Mouse (Mus musculus): Measurements from ENCODE around the gene Ly6g6c. TPM values are rescaled to one million over a fixed set of nuclear protein-coding genes. Genes with fewer than 3 reads are reported as not detected.

Gene Ly6g6c
- total RNA-seq, 2 experiments from 2014 or later = not detected

DNA sequence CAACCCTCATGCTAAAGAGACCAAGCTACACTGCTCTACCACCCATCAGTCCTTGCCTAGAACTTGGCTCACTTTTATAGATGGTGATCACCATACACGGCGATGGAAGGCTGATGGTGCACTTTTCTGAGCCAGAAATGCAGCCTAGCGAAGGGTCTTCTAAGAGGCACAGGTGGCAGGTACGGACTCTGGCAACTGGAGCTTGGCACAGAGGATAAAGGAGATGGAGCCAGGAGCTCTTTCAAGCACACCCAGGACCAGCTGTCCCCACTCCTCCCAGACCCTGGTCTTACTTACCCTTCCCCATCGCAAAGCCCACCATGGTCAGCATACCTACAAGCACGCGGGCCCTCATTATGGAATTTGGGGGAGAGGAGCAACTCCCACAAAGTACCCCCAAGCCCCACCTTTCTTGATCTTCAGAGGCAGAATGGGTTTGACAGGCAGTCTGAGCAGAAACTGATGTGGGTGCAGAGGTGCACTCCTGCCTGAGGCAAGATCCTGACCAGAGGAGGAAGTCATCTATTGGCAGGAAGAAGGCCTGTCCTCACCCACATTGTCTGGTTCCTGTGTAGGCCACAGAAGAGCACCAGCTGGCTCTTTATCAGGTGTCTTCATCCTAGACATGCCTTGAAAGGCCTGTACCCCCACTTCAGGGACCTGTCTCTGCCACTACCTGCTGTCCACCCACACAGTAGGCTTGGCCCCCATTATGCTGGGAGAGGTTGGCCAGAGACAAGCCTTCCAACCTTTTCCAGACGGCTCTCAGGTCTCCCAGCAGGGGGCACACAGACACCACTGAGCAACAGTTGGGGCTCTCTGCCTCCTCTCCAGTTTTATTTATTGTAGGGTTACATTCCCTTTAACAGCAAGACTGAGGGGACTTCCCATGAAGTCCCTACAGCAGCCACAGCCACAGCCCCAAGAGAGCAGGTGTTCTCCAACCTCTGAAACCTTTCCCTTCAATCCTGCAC is 50.1 kb downstream of the Ly6g6c start, which contains the start of gene Ly6g5b:
Ly6g5b (minus strand) TSS at position 383 of the 974 bp plus-strand sequence.
- DNase-seq = no peak

Other genes with a start within 250 kb of the Ly6g6c start
- gene Stk19, start 228.4 kb upstream of the Ly6g6c start, total RNA-seq (2021) = 1 to 10 TPM; 8.5 to 9.5 TPM
- gene Dxo, start 228.4 kb upstream of the Ly6g6c start, total RNA-seq (2021) = 10 to 100 TPM in 1 of 2 experiments, 1 to 10 TPM in 1; 9.8 to 13.3 TPM
- gene Skiv2l, start 215.2 kb upstream of the Ly6g6c start, total RNA-seq (2021) = 10 to 100 TPM; 20.5 to 21.0 TPM
- gene Nelfe, start 215.0 kb upstream of the Ly6g6c start, total RNA-seq (2021) = 10 to 100 TPM; 14.4 to 15.2 TPM
- gene Cfb, start 202.9 kb upstream of the Ly6g6c start, total RNA-seq (2021) = 10 to 100 TPM in 1 of 2 experiments, 1 to 10 TPM in 1; 3.3 to 13.7 TPM
- gene Zbtb12, start 185.9 kb upstream of the Ly6g6c start, total RNA-seq (2021) = 1 to 10 TPM; 7.4 to 7.7 TPM
- gene Gm20547, start 183.3 kb upstream of the Ly6g6c start, total RNA-seq (2021) = not detected
- 1 to 10 TPM; 2.8 to 4.1 TPM for gene C2, start 167.1 kb upstream of the Ly6g6c start, total RNA-seq (2021)
- 10 to 100 TPM; 38.1 to 42.7 TPM for gene Ehmt2, start 166.9 kb upstream of the Ly6g6c start, total RNA-seq (2021)
- gene Slc44a4, start 150.9 kb upstream of the Ly6g6c start, total RNA-seq (2021) = under 1 TPM in 1 of 2 experiments, not detected in 1; 0.62 TPM
- 10 to 100 TPM; 14.6 to 15.9 TPM for gene Neu1, start 134.1 kb upstream of the Ly6g6c start, total RNA-seq (2021)
- 10 to 100 TPM; 15.5 to 68.2 TPM for gene Hspa1b, start 106.2 kb upstream of the Ly6g6c start, total RNA-seq (2021)
- not detected for gene Gm20481, start 95.5 kb upstream of the Ly6g6c start, total RNA-seq (2021)
- gene Hspa1a, start 93.2 kb upstream of the Ly6g6c start, total RNA-seq (2021) = 10 to 100 TPM; 17.5 to 41.5 TPM
- 10 to 100 TPM in 1 of 2 experiments, 1 to 10 TPM in 1; 9.8 to 10.8 TPM for gene Hspa1l, start 92.7 kb upstream of the Ly6g6c start, total RNA-seq (2021)
- 10 to 100 TPM; 16.3 to 18.0 TPM for gene Lsm2, start 83.5 kb upstream of the Ly6g6c start, total RNA-seq (2021)
- 10 to 100 TPM; 32.4 to 35.1 TPM for gene Vars, start 64.4 kb upstream of the Ly6g6c start, total RNA-seq (2021)
- 10 to 100 TPM; 13.1 to 14.1 TPM for gene Vwa7, start 48.8 kb upstream of the Ly6g6c start, total RNA-seq (2021)
- gene Sapcd1, start 37.4 kb upstream of the Ly6g6c start, total RNA-seq (2021) = not detected
- not detected for gene Msh5, start 18.6 kb upstream of the Ly6g6c start, total RNA-seq (2021)
- gene Clic1, start 15.4 kb upstream of the Ly6g6c start, total RNA-seq (2021) = 10 to 100 TPM; 30.4 to 32.4 TPM
- 10 to 100 TPM; 14.0 to 19.8 TPM for gene Ddah2, start 6.4 kb upstream of the Ly6g6c start, total RNA-seq (2021)
- gene Mpig6b, start 796 bp downstream of the Ly6g6c start, total RNA-seq (2021) = under 1 TPM; 0.31 to 0.87 TPM
- not detected for gene Ly6g6e, start 11.5 kb downstream of the Ly6g6c start, total RNA-seq (2021)
- gene Ly6g6d, start 12.7 kb downstream of the Ly6g6c start, total RNA-seq (2021) = under 1 TPM in 1 of 2 experiments, not detected in 1; 0.57 TPM
- not detected for gene Ly6g6f, start 20.2 kb downstream of the Ly6g6c start, total RNA-seq (2021)
- gene Abhd16a, start 23.9 kb downstream of the Ly6g6c start, total RNA-seq (2021) = 10 to 100 TPM; 55.1 to 59.5 TPM
- not detected for gene Ly6g5c, start 42.9 kb downstream of the Ly6g6c start, total RNA-seq (2021)
- not detected for gene Ly6g5b, start 50.0 kb downstream of the Ly6g6c start, total RNA-seq (2021)
- gene Gpank1, start 56.1 kb downstream of the Ly6g6c start, total RNA-seq (2021) = 10 to 100 TPM in 1 of 2 experiments, 1 to 10 TPM in 1; 7.3 to 10.5 TPM
- gene Csnk2b, start 56.7 kb downstream of the Ly6g6c start, total RNA-seq (2021) = 100 to 1,000 TPM; 149 to 150 TPM
- 10 to 100 TPM; 25.3 to 28.5 TPM for gene D17H6S53E, start 61.0 kb downstream of the Ly6g6c start, total RNA-seq (2021)
- not detected for gene Apom, start 66.7 kb downstream of the Ly6g6c start, total RNA-seq (2021)
- gene Bag6, start 69.8 kb downstream of the Ly6g6c start, total RNA-seq (2021) = 100 to 1,000 TPM; 242 to 244 TPM
- 100 to 1,000 TPM; 125 to 144 TPM for gene Prrc2a, start 99.5 kb downstream of the Ly6g6c start, total RNA-seq (2021)
- gene Aif1, start 110.7 kb downstream of the Ly6g6c start, total RNA-seq (2021) = 1 to 10 TPM; 3.7 to 4.8 TPM
- 1 to 10 TPM; 2.0 to 3.3 TPM for gene Lst1, start 123.1 kb downstream of the Ly6g6c start, total RNA-seq (2021)
- gene Ltb, start 129.1 kb downstream of the Ly6g6c start, total RNA-seq (2021) = 10 to 100 TPM in 1 of 2 experiments, 1 to 10 TPM in 1; 1.5 to 12.1 TPM
- gene Tnf, start 136.6 kb downstream of the Ly6g6c start, total RNA-seq (2021) = under 1 TPM; 0.25 to 0.28 TPM
- gene Lta, start 140.0 kb downstream of the Ly6g6c start, total RNA-seq (2021) = 1 to 10 TPM in 1 of 2 experiments, not detected in 1; 1.0 TPM
- gene Gm16181, start 155.4 kb downstream of the Ly6g6c start, total RNA-seq (2021) = not detected
- 1 to 10 TPM; 2.1 to 2.3 TPM for gene Atp6v1g2, start 168.3 kb downstream of the Ly6g6c start, total RNA-seq (2021)
- 1 to 10 TPM; 8.2 to 8.3 TPM for gene Nfkbil1, start 170.4 kb downstream of the Ly6g6c start, total RNA-seq (2021)
- 10 to 100 TPM; 77.3 to 83.1 TPM for gene Ddx39b, start 176.4 kb downstream of the Ly6g6c start, total RNA-seq (2021)
- gene H2-D1, start 197.3 kb downstream of the Ly6g6c start, total RNA-seq (2021) = 100 to 1,000 TPM; 164 to 263 TPM